Mouse (Mus musculus): Measurements from ENCODE around the gene Tcl1b3.

GRCm38 (mm10) chr12:105209231-105209630, 18.4 kb downstream of the Tcl1b3 start:
- no peak for TF ChIP-seq GATA1 (IDR thresholded peaks at IDR 0.05; ENCODE audit: borderline replicate concordance, low read length)
- no peak for TF ChIP-seq FLI1 (IDR thresholded peaks at IDR 0.05; ENCODE audit: low read length)

Measured in megakaryocyte, embryonic 14.5 days (primary cell).